Mouse (Mus musculus): ENCODE results near the gene Ppt2.

DNA sequence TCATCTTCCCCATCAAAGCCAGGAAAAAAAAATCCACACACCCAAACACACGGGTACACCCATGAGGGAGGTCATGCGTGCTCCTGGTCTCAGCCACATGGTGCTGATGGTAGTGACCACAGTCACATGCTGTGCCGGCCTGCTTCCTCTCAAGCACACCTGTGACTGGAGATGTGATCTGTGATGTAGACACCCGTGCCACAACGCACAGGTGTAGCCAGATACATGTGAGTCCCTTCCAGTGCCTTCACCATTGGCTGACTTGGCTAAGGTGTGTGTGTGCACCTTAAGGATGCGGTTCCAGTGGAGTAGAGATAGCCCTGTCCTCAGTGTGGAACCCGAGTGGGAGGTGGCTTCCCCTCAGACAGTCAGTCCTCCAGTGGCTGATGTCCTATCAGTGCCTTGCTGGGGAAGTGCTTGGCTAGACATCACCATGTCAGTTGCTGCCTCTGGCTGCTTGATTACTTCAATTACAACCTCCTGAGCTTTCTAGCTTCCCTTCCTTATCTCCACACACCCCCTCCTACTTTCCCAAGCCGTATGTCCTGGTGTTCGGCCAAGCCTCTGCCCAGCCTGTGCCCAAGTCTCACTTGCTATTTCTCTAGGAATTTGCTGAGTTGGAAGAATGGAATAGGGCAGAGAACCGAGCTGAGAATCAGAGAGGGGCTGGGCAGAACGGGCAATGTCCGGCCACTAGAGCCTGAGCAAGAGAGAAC is 31.0 kb upstream of the Ppt2 start:
- no peak for TF ChIP-seq CTCF (IDR thresholded peaks at IDR 0.05; ENCODE audit: low read depth, low read length)
- no peak for TF ChIP-seq POLR2A (IDR thresholded peaks at IDR 0.05; ENCODE audit: extremely low read depth, insufficient read depth, low read length)

Measured in liver, adult 2 months (tissue).